Mouse (Mus musculus): Measurements from ENCODE around the gene Tbc1d2b. TPM values are rescaled to one million over a fixed set of nuclear protein-coding genes. Genes with fewer than 3 reads are reported as not detected.

The Tbc1d2b gene
- total and polyA plus RNA-seq, 2 experiments: 14.1 to 16.9 TPM

- no peak overlapping the region for H3K4me3 ChIP-seq (ENCODE audit: insufficient read depth, low read depth, low read length)
- peaks cover 7% of the 10 kb centered on the region for H3K4me1 ChIP-seq (ENCODE audit: control insufficient read depth, insufficient read depth, low read length)
- DNase-seq (ENCODE audit: extremely low read depth, low read depth, low spot score): no peak
- no peak overlapping the region for H3K27ac ChIP-seq (replicated peaks; ENCODE audit: insufficient read depth, low read depth, low read length)
- no peaks in the 10 kb centered on the region for H3K79me2 ChIP-seq (ENCODE audit: control insufficient read depth, insufficient read depth, low read length)
- TF ChIP-seq POLR2A (IDR thresholded peaks at IDR 0.05; ENCODE audit: extremely low read depth, insufficient read depth, low read length): no peak
- TF ChIP-seq CTCF (IDR thresholded peaks at IDR 0.05; ENCODE audit: low read depth, low read length): no peak
- H3K36me3 ChIP-seq (ENCODE audit: control insufficient read depth, insufficient read depth, low read length): peaks cover 23% of the 10 kb centered on the region
- H3K9ac ChIP-seq (ENCODE audit: low read depth, low read length): no peak overlapping the region
- WGBS: 83% methylated on average over 7 of the region's 7 CpGs
- no peaks in the 10 kb centered on the region for H3K27me3 ChIP-seq (ENCODE audit: control insufficient read depth, insufficient read depth, low read length)
Measured at GRCm38 (mm10) chr9:90201096-90201495, 69.5 kb downstream of the Tbc1d2b start.

GRCm38 (mm10) chr9:90200501-90200900 lies 70.1 kb downstream of the Tbc1d2b start:
- Histone ChIP-seq H3K4me1 (ENCODE audit: control insufficient read depth, insufficient read depth, low read length) (peaks cover 7% of the 10 kb centered on the region), H3K36me3 (ENCODE audit: control insufficient read depth, insufficient read depth, low read length) (peaks cover 17% of the 10 kb centered on the region), H3K9ac (ENCODE audit: low read depth, low read length) (no peak overlapping the region), H3K27ac (replicated peaks; ENCODE audit: insufficient read depth, low read depth, low read length) (no peak overlapping the region), H3K79me2 (ENCODE audit: control insufficient read depth, insufficient read depth, low read length) (no peaks in the 10 kb centered on the region), H3K27me3 (ENCODE audit: control insufficient read depth, insufficient read depth, low read length) (no peaks in the 10 kb centered on the region), H3K4me3 (ENCODE audit: insufficient read depth, low read depth, low read length) (no peak overlapping the region)
- 95% methylated on average over 4 of the region's 4 CpGs for WGBS
- TF ChIP-seq POLR2A (IDR thresholded peaks at IDR 0.05; ENCODE audit: extremely low read depth, insufficient read depth, low read length): no peak
- no peak for TF ChIP-seq CTCF (IDR thresholded peaks at IDR 0.05; ENCODE audit: low read depth, low read length)
- no peak for DNase-seq (ENCODE audit: extremely low read depth, low read depth, low spot score)

DNA sequence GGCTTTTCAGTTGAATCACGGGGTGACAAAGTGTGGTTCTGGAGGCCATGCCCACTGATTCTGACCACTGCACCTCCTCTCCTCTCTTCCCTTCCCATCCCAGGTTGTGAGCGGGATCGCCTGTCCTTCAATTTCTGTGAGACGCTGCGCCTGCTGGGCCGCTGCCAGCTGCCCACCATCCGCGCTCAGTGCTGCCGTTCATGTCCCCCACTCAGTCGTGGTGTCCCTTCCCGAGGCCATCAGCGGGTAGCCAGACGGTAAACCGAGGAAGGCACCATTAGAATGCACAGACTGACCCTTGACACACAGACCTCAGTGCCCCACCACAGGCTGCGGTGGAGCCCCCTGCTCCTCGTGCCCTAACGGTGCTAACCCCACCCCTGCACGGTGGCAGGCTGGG lies 71.0 kb downstream of the Tbc1d2b start:
- Histone ChIP-seq H3K79me2 (ENCODE audit: control insufficient read depth, insufficient read depth, low read length) (no peaks in the 10 kb centered on the region), H3K27ac (replicated peaks; ENCODE audit: insufficient read depth, low read depth, low read length) (no peak overlapping the region), H3K9ac (ENCODE audit: low read depth, low read length) (no peak overlapping the region), H3K27me3 (ENCODE audit: control insufficient read depth, insufficient read depth, low read length) (no peaks in the 10 kb centered on the region), H3K36me3 (ENCODE audit: control insufficient read depth, insufficient read depth, low read length) (peaks cover 9% of the 10 kb centered on the region; the same call in 1 of the 2 replicates), H3K4me1 (ENCODE audit: control insufficient read depth, insufficient read depth, low read length) (peaks cover 7% of the 10 kb centered on the region), H3K4me3 (ENCODE audit: insufficient read depth, low read depth, low read length) (no peak overlapping the region)
- TF ChIP-seq CTCF (IDR thresholded peaks at IDR 0.05; ENCODE audit: low read depth, low read length): no peak
- TF ChIP-seq POLR2A (IDR thresholded peaks at IDR 0.05; ENCODE audit: extremely low read depth, insufficient read depth, low read length): no peak
- WGBS: 92% methylated on average over 18 of the region's 18 CpGs
- DNase-seq (ENCODE audit: extremely low read depth, low read depth, low spot score): no peak

- Histone ChIP-seq H3K36me3 (ENCODE audit: control insufficient read depth, insufficient read depth, low read length) (peaks cover 3% of the 10 kb centered on the region; the same call in 1 of the 2 replicates), H3K4me3 (ENCODE audit: insufficient read depth, low read depth, low read length) (no peak overlapping the region), H3K27me3 (ENCODE audit: control insufficient read depth, insufficient read depth, low read length) (no peaks in the 10 kb centered on the region), H3K79me2 (ENCODE audit: control insufficient read depth, insufficient read depth, low read length) (no peaks in the 10 kb centered on the region), H3K27ac (replicated peaks; ENCODE audit: insufficient read depth, low read depth, low read length) (peak overlapping the region; percentile 2), H3K9ac (ENCODE audit: low read depth, low read length) (no peak overlapping the region), H3K4me1 (ENCODE audit: control insufficient read depth, insufficient read depth, low read length) (peaks cover 7% of the 10 kb centered on the region)
- WGBS: 39% methylated on average over 10 of the region's 10 CpGs
- DNase-seq (ENCODE audit: extremely low read depth, low read depth, low spot score): peak; percentile 59
- TF ChIP-seq POLR2A (IDR thresholded peaks at IDR 0.05; ENCODE audit: extremely low read depth, insufficient read depth, low read length) (no peak), CTCF (IDR thresholded peaks at IDR 0.05; ENCODE audit: low read depth, low read length) (no peak)
Measured at GRCm38 (mm10) chr9:90198531-90199449, 71.8 kb downstream of the Tbc1d2b start.

DNA sequence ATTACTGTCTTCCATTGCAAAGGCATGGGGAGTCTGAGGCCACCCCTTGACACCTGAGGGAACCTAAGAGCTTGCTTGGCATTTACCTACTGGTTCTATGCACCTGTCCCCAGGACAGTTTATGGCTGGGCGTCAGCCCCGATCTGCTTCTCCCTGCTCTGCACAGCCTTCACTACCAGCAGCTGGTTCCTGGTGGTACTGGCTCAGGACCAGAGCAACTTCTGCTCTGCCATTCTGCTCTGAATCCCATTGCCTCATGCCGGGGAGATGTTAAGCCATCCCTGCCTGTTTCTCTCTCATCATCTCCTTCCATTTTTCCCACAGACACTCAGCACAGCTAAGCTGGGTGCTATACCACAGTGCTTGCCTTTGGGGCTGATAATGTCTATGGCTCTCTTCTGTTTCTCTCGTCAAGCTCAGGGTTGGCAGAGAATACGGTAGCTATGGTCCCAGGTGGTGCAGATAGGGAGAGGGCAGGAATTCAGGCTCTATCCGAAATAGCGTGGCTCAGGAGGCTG lies 72.7 kb downstream of the Tbc1d2b start:
- H3K4me3 ChIP-seq (ENCODE audit: insufficient read depth, low read depth, low read length): no peak overlapping the region
- H3K27me3 ChIP-seq (ENCODE audit: control insufficient read depth, insufficient read depth, low read length): no peaks in the 10 kb centered on the region
- peaks cover 7% of the 10 kb centered on the region for H3K4me1 ChIP-seq (ENCODE audit: control insufficient read depth, insufficient read depth, low read length)
- H3K9ac ChIP-seq (ENCODE audit: low read depth, low read length): no peak overlapping the region
- TF ChIP-seq CTCF (IDR thresholded peaks at IDR 0.05; ENCODE audit: low read depth, low read length) (no peak), POLR2A (IDR thresholded peaks at IDR 0.05; ENCODE audit: extremely low read depth, insufficient read depth, low read length) (no peak)
- H3K79me2 ChIP-seq (ENCODE audit: control insufficient read depth, insufficient read depth, low read length): no peaks in the 10 kb centered on the region
- DNase-seq (ENCODE audit: extremely low read depth, low read depth, low spot score): no peak
- no peaks in the 10 kb centered on the region for H3K36me3 ChIP-seq (ENCODE audit: control insufficient read depth, insufficient read depth, low read length)
- H3K27ac ChIP-seq (replicated peaks; ENCODE audit: insufficient read depth, low read depth, low read length): peak overlapping the region; percentile 67
- WGBS: 82% methylated on average over 7 of the region's 7 CpGs

Data from liver, adult 2 months (tissue).